Mouse (Mus musculus) thymus, postnatal 14 days (tissue): ENCODE results near the gene Atp6v1g2.

ENCODE experiments used
- DNase-seq: peaks from one replicate; pipeline ENCODE4 v3.0.0; 2021

The Atp6v1g2 gene

GRCm38 (mm10) chr17:35257378-35257777, 23.9 kb downstream of the Atp6v1g2 start:
- no peak for DNase-seq

- DNase-seq = peak; percentile 94
Observed at GRCm38 (mm10) chr17:35257824-35258491, 24.5 kb downstream of the Atp6v1g2 start.

GRCm38 (mm10) chr17:35258492-35259478, 25.3 kb downstream of the Atp6v1g2 start:
- DNase-seq = peak; percentile 43

- no peak for DNase-seq
Observed at GRCm38 (mm10) chr17:35259621-35260020, 26.2 kb downstream of the Atp6v1g2 start.

- no peak for DNase-seq
Observed at GRCm38 (mm10) chr17:35261651-35262050, 28.2 kb downstream of the Atp6v1g2 start.

- peak; percentile 99 for DNase-seq
Observed at GRCm38 (mm10) chr17:35262664-35263522, 29.4 kb downstream of the Atp6v1g2 start, which contains the start of gene H2-D1. Gene H2-D1, plus strand, starts transcription at chr17:35262730.

GRCm38 (mm10) chr17:35263523-35263883, 30.0 kb downstream of the Atp6v1g2 start:
- no peak for DNase-seq

- DNase-seq = no peak
Observed at GRCm38 (mm10) chr17:35267399-35268086, 34.1 kb downstream of the Atp6v1g2 start.

GRCm38 (mm10) chr17:35269653-35270347, 36.3 kb downstream of the Atp6v1g2 start:
- DNase-seq = peak; percentile 54

GRCm38 (mm10) chr17:35272249-35272648, 38.8 kb downstream of the Atp6v1g2 start:
- no peak for DNase-seq

GRCm38 (mm10) chr17:35274770-35275169, 41.3 kb downstream of the Atp6v1g2 start:
- peak; percentile 88 for DNase-seq

- no peak for DNase-seq
Observed at GRCm38 (mm10) chr17:35276304-35276864, 42.9 kb downstream of the Atp6v1g2 start.

GRCm38 (mm10) chr17:35278049-35278448, 44.6 kb downstream of the Atp6v1g2 start:
- DNase-seq = no peak

- no peak for DNase-seq
Observed at GRCm38 (mm10) chr17:35278957-35279688, 45.7 kb downstream of the Atp6v1g2 start.

GRCm38 (mm10) chr17:35280276-35280675, 46.8 kb downstream of the Atp6v1g2 start:
- no peak for DNase-seq

- DNase-seq = no peak
Observed at GRCm38 (mm10) chr17:35285431-35285830, 52.0 kb downstream of the Atp6v1g2 start.
